Mouse (Mus musculus): Measurements from ENCODE around the gene Trim17. TPM values are rescaled to one million over a fixed set of nuclear protein-coding genes. Genes with fewer than 3 reads are reported as not detected.

Gene Trim17
- total RNA-seq (2017): not detected in 2 replicates

DNA sequence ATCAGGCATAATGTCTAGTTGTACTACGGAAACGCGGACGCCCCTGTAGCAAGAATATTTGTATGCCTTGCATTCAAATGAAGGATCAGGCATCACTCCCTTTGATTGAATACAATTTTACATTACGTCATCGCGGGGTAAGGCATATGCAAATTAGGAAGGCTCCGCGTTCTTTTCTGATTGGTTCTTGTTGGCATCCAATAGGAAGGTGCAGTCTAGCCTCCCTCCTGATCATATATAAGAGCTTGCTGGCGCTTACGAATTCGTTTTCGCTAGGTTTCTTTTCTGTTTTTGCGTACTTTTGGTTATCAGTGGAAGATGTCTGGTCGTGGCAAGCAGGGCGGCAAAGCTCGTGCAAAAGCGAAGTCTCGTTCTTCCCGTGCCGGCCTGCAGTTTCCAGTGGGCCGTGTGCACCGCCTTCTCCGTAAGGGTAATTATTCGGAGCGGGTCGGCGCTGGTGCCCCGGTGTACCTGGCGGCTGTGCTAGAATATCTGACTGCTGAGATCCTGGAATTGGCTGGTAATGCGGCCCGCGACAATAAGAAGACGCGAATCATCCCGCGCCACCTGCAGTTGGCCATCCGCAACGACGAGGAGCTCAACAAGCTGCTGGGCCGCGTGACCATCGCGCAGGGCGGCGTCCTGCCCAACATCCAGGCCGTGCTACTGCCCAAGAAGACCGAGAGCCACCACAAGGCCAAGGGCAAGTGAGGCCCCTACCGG lies at the start of gene Trim17, which contains the start of gene Hist3h2a:
Gene Trim17, plus strand, starts transcription at position 266 of the 723 bp plus-strand sequence.
Gene Hist3h2a, plus strand, starts transcription at position 266 of the 723 bp plus-strand sequence.
- peak; percentile 74 for ATAC-seq (replicated peaks; ENCODE audit: low read depth, poor library complexity, severe bottlenecking)

- ATAC-seq (replicated peaks; ENCODE audit: low read depth, poor library complexity, severe bottlenecking): peak; percentile 26; the same call in 1 of the 2 replicates
Measured at GRCm38 (mm10) chr11:58904838-58905237, 49.6 kb upstream of the Trim17 start.

- no peak for ATAC-seq (replicated peaks; ENCODE audit: low read depth, poor library complexity, severe bottlenecking)
Measured at GRCm38 (mm10) chr11:58913776-58914175, 40.7 kb upstream of the Trim17 start.

DNA sequence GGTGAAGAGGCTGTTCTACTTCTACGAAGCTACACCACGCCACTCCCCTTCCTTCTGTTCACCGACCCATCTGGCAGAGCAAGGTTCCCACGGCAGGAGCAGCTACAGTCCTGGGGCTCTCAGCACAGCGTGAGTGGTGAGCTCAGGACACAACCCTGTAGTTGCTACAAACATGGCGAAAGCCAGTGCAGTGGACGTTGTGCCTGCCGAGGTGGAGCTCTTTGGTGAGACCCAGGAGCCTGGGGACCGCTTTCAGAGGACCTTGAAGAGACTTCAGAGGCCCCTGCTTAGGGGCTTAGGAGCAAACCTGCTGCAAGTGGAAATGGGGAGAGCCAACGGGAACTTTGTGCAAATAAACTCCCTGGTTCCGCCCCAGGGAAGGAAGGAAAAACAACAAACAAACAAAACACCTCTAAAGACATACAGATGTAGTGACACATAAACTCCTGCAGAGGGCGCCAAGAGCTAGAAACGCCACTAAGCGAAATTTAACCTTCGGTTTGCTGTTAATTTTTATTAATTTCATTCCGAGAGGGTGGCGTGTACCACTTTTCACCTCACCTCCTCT lies 39.9 kb upstream of the Trim17 start:
- peak; percentile 39; the same call in 1 of the 2 replicates for ATAC-seq (replicated peaks; ENCODE audit: low read depth, poor library complexity, severe bottlenecking)

DNA sequence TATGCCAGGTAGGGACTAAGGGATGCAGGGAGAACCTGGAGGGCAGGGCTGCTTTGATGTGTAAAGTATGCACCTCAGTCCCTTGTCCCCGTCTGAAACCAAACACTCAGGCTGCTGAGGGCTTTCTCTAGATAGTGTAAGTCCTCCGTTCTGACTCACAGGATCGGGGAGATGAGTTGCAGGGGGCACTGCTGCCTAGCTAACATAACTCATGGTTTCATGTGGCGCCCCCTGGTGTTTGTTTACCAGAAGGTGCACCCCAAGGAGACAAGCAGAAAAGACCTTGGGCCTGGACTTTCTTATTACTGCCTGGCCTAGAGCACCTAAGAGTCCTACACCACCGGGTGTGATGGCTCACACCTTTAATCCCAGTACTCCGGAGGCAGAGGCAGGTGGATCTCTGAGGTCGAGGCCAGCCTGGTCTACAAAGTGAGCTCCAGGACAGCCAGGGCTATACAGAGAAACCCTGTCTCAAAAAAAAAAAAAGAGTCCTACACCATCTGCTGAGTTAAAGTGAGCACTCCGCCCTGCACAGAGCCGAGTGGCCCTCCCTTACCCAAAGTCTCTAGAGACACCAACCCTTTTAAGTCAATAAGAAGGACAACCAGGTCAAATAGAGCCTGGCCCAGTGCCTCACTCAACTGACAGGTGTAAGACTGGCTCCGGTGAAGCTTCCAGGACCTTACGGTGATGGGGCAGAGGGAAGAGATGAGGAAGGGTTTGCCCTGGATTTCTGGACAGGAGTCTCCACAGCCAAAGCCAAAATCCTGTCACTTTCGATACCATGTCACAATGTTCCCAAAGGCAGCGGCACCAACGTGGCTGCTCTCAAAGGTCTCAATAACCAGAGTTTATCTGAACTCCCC lies 37.4 kb upstream of the Trim17 start:
- ATAC-seq (replicated peaks; ENCODE audit: low read depth, poor library complexity, severe bottlenecking): peak; percentile 74

DNA sequence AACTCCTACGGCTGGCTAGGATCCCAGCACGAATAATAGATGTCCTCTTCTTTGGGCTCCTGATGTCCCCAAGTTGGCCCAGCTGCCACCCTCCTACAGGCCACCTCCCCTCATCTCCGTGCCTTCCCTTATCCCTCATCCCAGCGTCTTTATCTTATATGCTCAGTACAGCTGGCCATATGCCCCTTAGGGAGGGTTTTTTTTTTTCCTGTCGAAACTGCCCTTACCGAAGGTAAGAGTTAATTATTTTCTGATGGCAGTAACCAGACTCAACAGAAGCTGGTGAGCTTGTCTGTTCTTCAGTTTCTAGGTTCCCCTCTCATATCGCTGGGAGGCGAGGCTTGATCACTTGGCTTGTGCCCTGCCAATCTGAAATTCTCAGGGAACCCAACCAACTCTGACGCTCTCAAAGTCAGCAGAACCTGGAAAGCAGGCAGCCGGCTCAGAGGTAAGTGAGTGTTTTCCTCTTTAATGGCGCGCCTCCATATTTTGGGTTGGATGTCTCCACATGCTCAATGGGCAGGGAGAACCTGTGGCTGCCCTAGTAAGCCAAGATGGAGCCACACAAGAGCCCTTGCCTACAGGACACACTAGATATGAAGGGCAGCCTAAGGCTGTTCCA lies 36.6 kb upstream of the Trim17 start, which contains the start of gene Btnl10:
Gene Btnl10, plus strand, starts transcription at position 164 of the 622 bp plus-strand sequence.
- ATAC-seq (replicated peaks; ENCODE audit: low read depth, poor library complexity, severe bottlenecking): peak; percentile 24; the same call in 1 of the 2 replicates

GRCm38 (mm10) chr11:58918759-58919158 lies 35.7 kb upstream of the Trim17 start:
- ATAC-seq (replicated peaks; ENCODE audit: low read depth, poor library complexity, severe bottlenecking): no peak

DNA sequence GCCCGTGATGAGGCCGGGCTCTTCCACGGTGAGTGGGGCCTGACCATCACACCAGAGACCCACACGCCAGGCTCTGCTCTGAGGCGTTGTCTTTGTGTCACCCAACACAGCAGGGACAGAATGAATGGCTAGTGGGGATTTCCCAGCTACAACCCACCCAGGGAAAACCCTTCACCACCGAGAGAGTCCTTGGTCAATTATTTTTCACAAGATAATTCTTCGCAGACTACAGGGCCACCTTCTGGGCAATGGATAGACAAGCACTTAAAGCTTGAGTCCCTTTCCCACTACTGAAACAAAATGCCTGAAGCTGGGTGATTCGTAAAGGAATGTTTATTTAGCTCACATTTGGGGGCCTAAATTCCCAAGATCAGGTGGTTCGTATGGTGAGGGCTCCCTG lies 32.1 kb upstream of the Trim17 start:
- no peak for ATAC-seq (replicated peaks; ENCODE audit: low read depth, poor library complexity, severe bottlenecking)

- ATAC-seq (replicated peaks; ENCODE audit: low read depth, poor library complexity, severe bottlenecking): no peak
Measured at GRCm38 (mm10) chr11:58926651-58927050, 27.8 kb upstream of the Trim17 start.

DNA sequence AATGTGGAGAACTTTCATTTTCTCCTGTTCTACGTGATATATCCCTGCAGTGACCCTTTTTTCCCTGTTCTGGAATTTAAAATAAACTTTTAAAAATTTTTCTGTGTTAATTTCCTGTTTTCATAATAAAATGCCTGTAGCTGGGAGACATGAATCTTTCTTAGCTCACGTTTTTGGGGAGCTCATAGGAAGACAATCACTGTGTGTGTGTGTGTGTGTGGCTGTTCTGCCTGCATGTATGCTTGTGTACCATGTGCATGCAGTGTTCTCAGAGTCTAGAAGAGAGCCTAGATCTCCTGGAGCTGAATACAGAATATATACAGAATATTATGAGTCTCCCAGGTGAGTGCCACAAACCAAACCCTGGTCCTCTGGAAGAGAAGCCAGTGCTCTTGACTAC lies 27.4 kb upstream of the Trim17 start:
- ATAC-seq (replicated peaks; ENCODE audit: low read depth, poor library complexity, severe bottlenecking): no peak

GRCm38 (mm10) chr11:58927790-58928651 lies 26.5 kb upstream of the Trim17 start:
- ATAC-seq (replicated peaks; ENCODE audit: low read depth, poor library complexity, severe bottlenecking): peak; percentile 84

GRCm38 (mm10) chr11:58929055-58929454 lies 25.4 kb upstream of the Trim17 start:
- no peak for ATAC-seq (replicated peaks; ENCODE audit: low read depth, poor library complexity, severe bottlenecking)

- no peak for ATAC-seq (replicated peaks; ENCODE audit: low read depth, poor library complexity, severe bottlenecking)
Measured at GRCm38 (mm10) chr11:58929641-58930040, 24.8 kb upstream of the Trim17 start.

GRCm38 (mm10) chr11:58930254-58930653 lies 24.2 kb upstream of the Trim17 start:
- ATAC-seq (replicated peaks; ENCODE audit: low read depth, poor library complexity, severe bottlenecking): no peak

GRCm38 (mm10) chr11:58931576-58931975 lies 22.9 kb upstream of the Trim17 start:
- no peak for ATAC-seq (replicated peaks; ENCODE audit: low read depth, poor library complexity, severe bottlenecking)

DNA sequence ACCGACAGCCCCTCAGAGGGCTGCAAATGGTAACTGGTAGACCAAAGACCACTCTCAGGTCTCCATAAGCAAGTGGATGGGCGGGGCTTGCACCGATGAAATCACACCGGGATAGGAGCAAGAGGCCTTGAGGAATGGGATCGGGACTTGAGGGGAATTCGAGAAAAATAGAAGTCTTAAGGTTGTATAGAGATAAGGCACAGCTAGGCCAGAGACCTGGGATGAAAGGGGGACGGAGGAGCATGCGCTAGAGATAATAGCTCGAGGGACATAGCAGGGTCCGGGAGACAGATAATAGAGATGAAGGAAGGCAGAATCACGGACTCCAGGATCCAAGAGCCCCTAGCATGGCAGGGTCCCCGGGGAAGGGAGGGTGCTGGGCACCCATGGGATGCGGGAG lies 16.6 kb upstream of the Trim17 start:
- ATAC-seq (replicated peaks; ENCODE audit: low read depth, poor library complexity, severe bottlenecking): no peak

DNA sequence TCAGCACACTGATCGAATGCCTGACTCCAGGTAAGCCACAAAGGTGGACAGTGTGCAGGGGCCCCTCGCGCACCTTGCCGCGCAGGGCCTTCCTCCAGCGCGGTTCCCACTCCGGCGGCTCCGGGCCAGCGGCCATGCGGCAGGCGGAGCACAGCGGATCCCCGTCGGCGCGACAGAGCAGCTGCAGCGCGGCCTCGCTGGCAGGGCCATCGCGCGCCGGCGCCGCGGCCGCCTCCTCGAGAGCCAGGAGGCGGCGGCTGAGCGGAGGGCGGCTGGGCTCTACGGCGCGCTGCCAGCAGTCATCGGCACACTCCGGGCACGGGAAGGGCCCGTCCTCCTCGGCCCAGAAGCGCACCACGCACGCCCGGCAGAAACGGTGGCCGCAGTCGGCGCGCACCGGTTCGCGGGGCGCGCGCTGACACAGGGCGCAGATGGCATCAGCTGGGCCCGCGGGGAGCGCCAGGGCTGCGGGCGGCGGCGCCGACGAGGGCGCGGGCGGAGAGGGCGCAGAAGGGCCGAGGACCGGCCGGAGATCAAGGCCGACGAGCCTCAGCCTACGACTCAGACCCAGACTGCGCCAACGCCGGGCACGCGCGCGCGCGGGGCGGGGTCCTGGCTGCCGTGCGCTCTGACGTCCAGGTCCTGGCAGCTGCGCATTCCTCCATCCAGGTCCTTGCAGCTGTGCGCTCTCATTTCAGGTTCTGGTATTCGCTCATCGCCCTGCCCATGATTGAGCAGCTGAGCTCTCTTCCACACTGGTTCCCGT lies 16.0 kb upstream of the Trim17 start, which contains the start of gene Rnf187:
Gene Rnf187, minus strand, starts transcription at position 595 of the 766 bp plus-strand sequence.
- ATAC-seq (replicated peaks; ENCODE audit: low read depth, poor library complexity, severe bottlenecking): peak; percentile 95

DNA sequence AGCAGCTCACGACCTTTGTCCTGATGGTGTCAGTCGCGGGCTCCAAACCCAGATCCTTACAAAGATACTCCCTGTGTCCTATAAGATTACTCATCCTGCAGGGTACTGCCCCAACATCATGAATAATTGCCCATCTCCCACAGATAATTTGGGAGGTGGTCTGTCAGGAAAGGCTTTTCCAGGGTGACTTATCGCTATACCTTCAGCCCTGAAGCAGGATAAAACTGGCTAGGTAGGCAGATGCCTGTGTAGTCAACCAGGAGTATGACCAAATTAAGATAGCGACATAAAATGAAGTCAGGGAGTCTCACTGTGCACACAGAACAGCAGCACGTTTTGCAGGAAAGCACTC lies 15.4 kb upstream of the Trim17 start:
- ATAC-seq (replicated peaks; ENCODE audit: low read depth, poor library complexity, severe bottlenecking): no peak

GRCm38 (mm10) chr11:58944136-58944535 lies 10.3 kb upstream of the Trim17 start:
- no peak for ATAC-seq (replicated peaks; ENCODE audit: low read depth, poor library complexity, severe bottlenecking)

Data from common myeloid progenitor, adult 5-6 weeks (primary cell).